Mouse (Mus musculus): Measurements from ENCODE around the gene Enthd1. TPM values are rescaled to one million over a fixed set of nuclear protein-coding genes. Genes with fewer than 3 reads are reported as not detected.
A peak's percentile ranks its signal among the peaks of the same experiment; 100 is the strongest.

The Enthd1 gene
- polyA plus RNA-seq, 1 experiment from 2014 or later, result not detected

DNA sequence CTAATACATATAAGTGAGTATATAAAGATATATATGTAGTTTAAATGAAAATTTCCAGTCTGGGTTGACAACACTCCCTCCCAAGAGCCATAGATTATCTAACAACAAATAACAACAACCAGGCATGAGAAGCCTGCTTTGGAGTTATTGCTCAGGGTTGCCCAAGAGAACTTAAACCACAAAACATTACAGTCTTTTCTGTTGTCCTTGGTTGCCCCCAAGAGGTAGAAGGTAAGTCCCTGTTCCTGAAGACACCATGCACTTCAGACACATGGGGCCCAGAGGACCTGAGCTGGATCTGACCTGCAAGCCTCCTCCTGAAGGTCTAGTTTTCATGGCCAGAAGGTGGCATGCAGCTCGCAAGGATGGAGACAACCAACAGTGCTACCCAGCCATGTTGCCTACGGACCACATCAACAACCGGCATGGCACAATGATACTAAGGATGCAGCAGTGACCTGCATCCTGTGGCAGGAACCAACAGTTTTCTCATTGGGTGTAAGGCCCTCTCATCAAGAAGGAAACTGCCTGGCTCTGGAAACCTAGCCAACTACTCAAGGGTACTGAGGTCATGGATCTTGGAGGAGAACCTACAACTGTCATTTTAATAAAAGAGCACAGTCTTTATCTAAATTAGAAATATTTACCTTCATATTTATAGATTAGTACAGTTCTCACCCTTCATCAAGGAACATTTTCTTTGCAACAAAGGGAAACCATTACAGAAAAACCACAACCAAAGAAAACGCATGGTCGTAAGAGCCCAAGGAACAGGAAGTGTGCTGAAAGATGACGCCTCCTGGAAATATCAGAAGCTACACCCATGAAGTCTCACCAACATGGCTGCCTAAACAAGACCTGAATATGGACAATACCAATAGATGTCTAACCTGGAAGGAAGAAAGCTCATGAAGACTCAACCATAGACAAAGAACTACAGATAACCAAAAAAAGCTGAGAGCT lies 9.8 kb downstream of the Enthd1 start:
- Histone ChIP-seq H3K4me1 (0 out of 2 replicates have a peak, but pooled peaks cover 7% of the 10 kb centered on the region), H3K27ac (no peak overlapping the region), H3K36me3 (no peaks in the 10 kb centered on the region), H3K4me3 (no peak overlapping the region), H3K9me3 (replicated peaks) (no peaks in the 10 kb centered on the region), H3K27me3 (ENCODE audit: low read depth, poor library complexity, severe bottlenecking) (no peaks in the 10 kb centered on the region)
- no peak for DNase-seq (ENCODE audit: low spot score)
- WGBS, result 97% methylated on average over 6 of the region's 6 CpGs

DNA sequence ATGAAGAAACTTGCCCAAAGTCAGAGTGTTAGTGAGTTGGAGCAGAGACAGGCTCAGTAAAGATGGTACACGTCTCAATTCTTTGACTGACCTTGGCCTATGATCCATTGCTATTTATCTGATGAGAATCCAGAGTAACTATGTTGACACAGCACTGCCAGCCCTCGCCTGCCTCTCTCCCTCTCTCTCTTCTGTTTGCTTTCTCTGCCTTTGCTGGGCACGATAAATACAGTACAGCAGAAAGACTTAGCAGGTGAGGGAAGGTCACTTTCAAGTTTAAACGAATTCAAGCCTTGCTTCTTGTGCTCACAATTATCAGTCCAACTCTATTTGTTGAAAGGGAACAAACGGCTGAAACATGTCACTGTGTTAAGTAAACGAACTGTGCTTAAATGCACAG lies 19.5 kb downstream of the Enthd1 start:
- Histone ChIP-seq H3K4me3 (no peak overlapping the region), H3K27ac (no peak overlapping the region), H3K4me1 (no peaks in the 10 kb centered on the region), H3K27me3 (ENCODE audit: low read depth, poor library complexity, severe bottlenecking) (no peaks in the 10 kb centered on the region), H3K36me3 (no peaks in the 10 kb centered on the region), H3K9me3 (replicated peaks) (no peaks in the 10 kb centered on the region)
- 74% methylated on average over 6 of the region's 6 CpGs for WGBS
- DNase-seq (ENCODE audit: low spot score), result no peak

DNA sequence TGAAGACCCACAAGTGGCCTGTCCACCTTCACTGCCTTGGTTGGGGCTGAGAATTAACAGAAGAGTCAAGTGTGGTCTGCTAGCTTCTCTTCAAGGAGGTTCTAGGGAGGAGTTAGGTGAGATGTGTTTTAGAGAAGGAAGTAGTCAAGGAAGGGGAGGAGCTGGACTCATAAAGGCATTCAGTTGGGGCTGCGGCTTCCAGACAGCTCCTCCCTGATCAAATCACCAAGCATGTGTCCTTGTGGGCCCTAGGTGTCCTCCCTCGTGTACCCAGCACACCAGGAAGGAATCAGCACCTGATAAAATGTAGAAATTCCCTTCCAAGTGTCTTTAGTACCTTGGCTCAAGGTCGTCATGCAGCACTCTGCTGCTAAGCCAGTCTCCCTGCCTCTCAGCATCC lies 20.8 kb downstream of the Enthd1 start:
- Histone ChIP-seq H3K4me3 (no peak overlapping the region), H3K9me3 (replicated peaks) (no peaks in the 10 kb centered on the region), H3K4me1 (peaks cover 4% of the 10 kb centered on the region), H3K27ac (no peak overlapping the region), H3K36me3 (no peaks in the 10 kb centered on the region), H3K27me3 (ENCODE audit: low read depth, poor library complexity, severe bottlenecking) (no peaks in the 10 kb centered on the region)
- WGBS, result 70% methylated on average over 3 of the region's 3 CpGs
- no peak for DNase-seq (ENCODE audit: low spot score)

GRCm38 (mm10) chr15:80538671-80539340 lies 26.1 kb downstream of the Enthd1 start:
- 87% methylated on average over 7 of the region's 7 CpGs for WGBS
- H3K27ac ChIP-seq, result no peak overlapping the region
- DNase-seq (ENCODE audit: low spot score), result no peak
- no peaks in the 10 kb centered on the region for H3K36me3 ChIP-seq
- peaks cover 9% of the 10 kb centered on the region for H3K4me1 ChIP-seq
- H3K9me3 ChIP-seq (replicated peaks), result no peaks in the 10 kb centered on the region
- no peaks in the 10 kb centered on the region for H3K27me3 ChIP-seq (ENCODE audit: low read depth, poor library complexity, severe bottlenecking)
- H3K4me3 ChIP-seq, result no peak overlapping the region

DNA sequence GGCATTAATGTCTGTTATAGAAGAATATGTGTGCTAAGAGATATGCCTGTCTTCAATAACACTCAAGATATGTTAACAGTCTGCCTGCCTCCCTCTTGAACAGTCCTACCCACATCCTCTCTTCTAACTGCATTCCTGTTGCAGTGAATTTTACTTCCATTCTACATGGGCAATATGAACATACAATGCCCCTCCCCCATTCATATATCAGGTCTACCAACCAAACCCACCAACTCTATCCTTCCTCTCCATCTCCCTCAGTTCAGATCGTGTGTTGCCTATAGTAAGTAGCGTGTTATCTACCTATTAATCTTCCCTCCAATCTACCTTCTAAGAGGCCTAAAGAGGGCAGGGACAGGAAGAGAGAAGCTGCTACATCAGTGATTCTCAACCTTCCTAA lies 26.9 kb downstream of the Enthd1 start:
- Histone ChIP-seq H3K27ac (no peak overlapping the region), H3K4me1 (peaks cover 9% of the 10 kb centered on the region), H3K4me3 (no peak overlapping the region), H3K36me3 (no peaks in the 10 kb centered on the region), H3K9me3 (replicated peaks) (no peaks in the 10 kb centered on the region), H3K27me3 (ENCODE audit: low read depth, poor library complexity, severe bottlenecking) (0 out of 2 replicates have a peak, but pooled peaks cover 5% of the 10 kb centered on the region)
- DNase-seq (ENCODE audit: low spot score), result no peak
- 82% methylated on average over 2 of the region's 2 CpGs for WGBS

DNA sequence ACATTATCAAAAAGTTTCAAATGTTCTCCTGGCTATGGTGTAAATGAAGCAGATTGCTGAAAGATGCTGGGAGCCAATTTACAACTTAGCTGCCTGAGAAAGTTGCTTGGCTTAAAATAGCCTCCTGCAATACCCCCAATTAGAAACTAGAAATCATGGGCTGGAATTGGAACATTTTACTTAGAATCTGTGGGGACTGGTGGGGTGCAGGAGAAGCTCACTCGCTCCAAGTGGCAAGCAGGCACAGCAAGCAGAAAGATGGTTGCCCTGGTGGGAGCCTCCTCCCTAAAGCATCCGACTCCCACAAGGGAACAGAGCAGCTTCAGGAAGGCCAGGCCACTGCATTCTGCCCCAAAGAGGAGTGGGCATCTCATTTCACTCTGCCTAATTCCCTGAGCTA lies 28.9 kb downstream of the Enthd1 start:
- peaks cover 9% of the 10 kb centered on the region for H3K4me1 ChIP-seq
- no peak overlapping the region for H3K4me3 ChIP-seq
- no peak overlapping the region for H3K27ac ChIP-seq
- 80% methylated on average over 2 of the region's 2 CpGs for WGBS
- DNase-seq (ENCODE audit: low spot score), result no peak
- H3K27me3 ChIP-seq (ENCODE audit: low read depth, poor library complexity, severe bottlenecking), result 0 out of 2 replicates have a peak, but pooled peaks cover 12% of the 10 kb centered on the region
- no peaks in the 10 kb centered on the region for H3K9me3 ChIP-seq (replicated peaks)
- H3K36me3 ChIP-seq, result no peaks in the 10 kb centered on the region

DNA sequence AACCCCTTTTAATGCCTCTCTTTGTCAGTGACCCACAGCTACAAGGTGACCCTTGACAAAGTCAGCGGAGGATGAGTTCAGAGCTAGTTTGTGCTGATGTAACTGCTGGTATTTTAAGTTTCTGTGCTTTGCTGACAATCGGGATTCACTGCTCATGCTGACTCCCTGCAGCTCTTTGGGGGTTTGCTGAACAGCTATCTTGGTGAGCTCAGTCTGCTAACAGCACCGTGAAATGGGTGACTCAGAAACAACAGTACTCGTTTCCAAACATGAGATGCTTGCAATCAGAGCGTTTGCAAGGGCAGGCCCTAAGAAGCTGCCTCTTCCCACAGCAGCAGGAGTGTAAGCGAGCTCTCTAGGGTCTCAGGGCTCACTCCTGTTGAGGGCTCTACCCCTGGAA lies 31.7 kb downstream of the Enthd1 start:
- 65% methylated on average over 6 of the region's 6 CpGs for WGBS
- H3K27ac ChIP-seq, result no peak overlapping the region

DNA sequence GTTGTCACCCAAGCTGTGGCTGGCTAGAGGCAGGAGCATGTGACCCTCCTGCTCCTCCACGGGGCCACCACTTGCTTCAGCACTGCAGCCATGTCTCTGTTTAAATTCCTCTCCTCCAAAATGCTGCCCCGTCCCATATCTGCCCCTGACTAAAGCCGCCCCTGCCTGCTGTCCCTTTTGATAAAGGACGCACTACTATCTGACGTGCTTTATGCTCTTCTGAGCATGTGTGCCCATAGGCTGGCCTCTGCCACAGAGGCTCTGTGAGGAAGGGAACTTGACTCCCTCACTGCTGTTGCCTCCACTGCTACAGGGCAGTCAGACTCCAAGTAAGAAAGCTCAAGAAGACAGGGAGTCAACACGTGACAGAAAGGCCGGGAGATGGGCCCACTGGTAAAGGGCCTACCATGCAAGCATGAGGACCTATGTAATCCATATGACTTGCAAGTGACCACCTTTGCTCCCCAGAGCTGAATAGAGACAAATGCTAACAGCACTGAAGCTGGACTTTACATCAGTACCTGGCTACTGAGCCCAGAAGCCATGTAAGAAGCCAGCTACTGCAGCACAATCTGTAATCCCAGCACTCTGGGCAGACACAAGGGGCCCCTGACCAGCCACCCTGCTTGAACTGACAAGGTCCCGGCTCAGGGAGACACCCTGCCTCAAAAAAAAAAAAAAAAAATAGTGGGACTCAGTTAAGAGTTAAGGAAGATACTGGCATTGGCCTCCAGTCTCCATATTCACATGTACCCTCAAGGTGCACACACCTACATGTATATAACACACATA lies 32.5 kb downstream of the Enthd1 start:
- Histone ChIP-seq H3K27me3 (ENCODE audit: low read depth, poor library complexity, severe bottlenecking) (0 out of 2 replicates have a peak, but pooled peaks cover 14% of the 10 kb centered on the region), H3K27ac (no peak overlapping the region), H3K4me1 (peaks cover 9% of the 10 kb centered on the region), H3K9me3 (replicated peaks) (no peaks in the 10 kb centered on the region), H3K36me3 (no peaks in the 10 kb centered on the region), H3K4me3 (no peak overlapping the region)
- DNase-seq (ENCODE audit: low spot score), result no peak
- WGBS, result 86% methylated on average over 8 of the region's 8 CpGs

More for the DNA sequence above, 31.7 kb downstream of the Enthd1 start:
- Histone ChIP-seq H3K36me3 (no peaks in the 10 kb centered on the region), H3K4me3 (no peak overlapping the region), H3K27me3 (ENCODE audit: low read depth, poor library complexity, severe bottlenecking) (0 out of 2 replicates have a peak, but pooled peaks cover 14% of the 10 kb centered on the region), H3K9me3 (replicated peaks) (no peaks in the 10 kb centered on the region), H3K4me1 (peaks cover 9% of the 10 kb centered on the region)
- DNase-seq (ENCODE audit: low spot score), result no peak

GRCm38 (mm10) chr15:80531026-80531425 lies 33.9 kb downstream of the Enthd1 start:
- WGBS, result 86% methylated on average over 9 of the region's 9 CpGs
- Histone ChIP-seq H3K4me1 (peaks cover 9% of the 10 kb centered on the region), H3K9me3 (replicated peaks) (no peaks in the 10 kb centered on the region), H3K27ac (no peak overlapping the region), H3K27me3 (ENCODE audit: low read depth, poor library complexity, severe bottlenecking) (0 out of 2 replicates have a peak, but pooled peaks cover 14% of the 10 kb centered on the region), H3K4me3 (no peak overlapping the region), H3K36me3 (no peaks in the 10 kb centered on the region)
- no peak for DNase-seq (ENCODE audit: low spot score)

- 0 out of 2 replicates have a peak, but pooled peaks cover 14% of the 10 kb centered on the region for H3K27me3 ChIP-seq (ENCODE audit: low read depth, poor library complexity, severe bottlenecking)
- H3K9me3 ChIP-seq (replicated peaks), result no peaks in the 10 kb centered on the region
- no peak overlapping the region for H3K27ac ChIP-seq
- H3K4me3 ChIP-seq, result no peak overlapping the region
- no peaks in the 10 kb centered on the region for H3K36me3 ChIP-seq
- DNase-seq (ENCODE audit: low spot score), result no peak
- peaks cover 9% of the 10 kb centered on the region for H3K4me1 ChIP-seq
- WGBS, result 44% methylated on average over 20 of the region's 20 CpGs
These were observed 34.7 kb downstream of the Enthd1 start for GRCm38 (mm10) chr15:80529955-80530869.

GRCm38 (mm10) chr15:80521661-80522388 lies 43.1 kb downstream of the Enthd1 start:
- peak; percentile 54 for DNase-seq (ENCODE audit: low spot score)
- H3K27ac ChIP-seq, result peak overlapping the region; percentile 64
- no peaks in the 10 kb centered on the region for H3K9me3 ChIP-seq (replicated peaks)
- H3K36me3 ChIP-seq, result no peaks in the 10 kb centered on the region
- no peak overlapping the region for H3K4me3 ChIP-seq
- no peaks in the 10 kb centered on the region for H3K27me3 ChIP-seq (ENCODE audit: low read depth, poor library complexity, severe bottlenecking)
- WGBS, result 52% methylated on average over 10 of the region's 10 CpGs
- peaks cover 28% of the 10 kb centered on the region for H3K4me1 ChIP-seq

Data from limb, embryonic 10.5 days (tissue).